Mouse (Mus musculus): ENCODE results near the gene Kcnmb2. TPM values are rescaled to one million over a fixed set of nuclear protein-coding genes. Genes with fewer than 3 reads are reported as not detected.

The Kcnmb2 gene
- polyA plus RNA-seq, 1 experiment from 2014 or later, result 0.42 TPM

GRCm38 (mm10) chr3:32188521-32188920, 286.2 kb downstream of the Kcnmb2 start:
- H3K27me3 ChIP-seq (ENCODE audit: control insufficient read depth, insufficient read depth, low read length), result no peaks in the 10 kb centered on the region
- 29% methylated on average over 5 of the region's 5 CpGs for WGBS (ENCODE audit: insufficient replicate concordance)
- no peaks in the 10 kb centered on the region for H3K9me3 ChIP-seq (replicated peaks; ENCODE audit: control insufficient read depth, low read length)
- no peak overlapping the region for H3K27ac ChIP-seq (ENCODE audit: low read depth, low read length)
- no peak overlapping the region for H3K4me2 ChIP-seq
- no peaks in the 10 kb centered on the region; the same call in 1 of the 2 replicates for H3K4me1 ChIP-seq (ENCODE audit: control insufficient read depth, insufficient read depth, low read length)
- no peak overlapping the region for H3K9ac ChIP-seq (ENCODE audit: low read depth, low read length)
- no peaks in the 10 kb centered on the region for H3K36me3 ChIP-seq (ENCODE audit: control insufficient read depth, insufficient read depth, low read length)
- ATAC-seq (replicated peaks; ENCODE audit: insufficient number of reproducible peaks, low FRiP score, low TSS enrichment), result no peak
- H3K4me3 ChIP-seq (ENCODE audit: low read depth, low read length), result no peak overlapping the region

GRCm38 (mm10) chr3:32188955-32189354, 286.6 kb downstream of the Kcnmb2 start:
- Histone ChIP-seq H3K4me2 (no peak overlapping the region), H3K4me1 (ENCODE audit: control insufficient read depth, insufficient read depth, low read length) (no peaks in the 10 kb centered on the region; the same call in 1 of the 2 replicates), H3K9me3 (replicated peaks; ENCODE audit: control insufficient read depth, low read length) (no peaks in the 10 kb centered on the region), H3K4me3 (ENCODE audit: low read depth, low read length) (no peak overlapping the region), H3K27me3 (ENCODE audit: control insufficient read depth, insufficient read depth, low read length) (no peaks in the 10 kb centered on the region), H3K27ac (ENCODE audit: low read depth, low read length) (no peak overlapping the region), H3K36me3 (ENCODE audit: control insufficient read depth, insufficient read depth, low read length) (no peaks in the 10 kb centered on the region), H3K9ac (ENCODE audit: low read depth, low read length) (no peak overlapping the region)
- ATAC-seq (replicated peaks; ENCODE audit: insufficient number of reproducible peaks, low FRiP score, low TSS enrichment), result no peak
- 61% methylated on average over 2 of the region's 2 CpGs for WGBS (ENCODE audit: insufficient replicate concordance)

GRCm38 (mm10) chr3:32189956-32190355, 287.6 kb downstream of the Kcnmb2 start:
- WGBS (ENCODE audit: insufficient replicate concordance), result 48% methylated on average over 5 of the region's 5 CpGs
- no peaks in the 10 kb centered on the region for H3K9me3 ChIP-seq (replicated peaks; ENCODE audit: control insufficient read depth, low read length)
- ATAC-seq (replicated peaks; ENCODE audit: insufficient number of reproducible peaks, low FRiP score, low TSS enrichment), result no peak

GRCm38 (mm10) chr3:32194014-32194413, 291.7 kb downstream of the Kcnmb2 start:
- WGBS (ENCODE audit: insufficient replicate concordance), result 63% methylated on average over 5 of the region's 5 CpGs

More at GRCm38 (mm10) chr3:32189956-32190355, 287.6 kb downstream of the Kcnmb2 start:
- Histone ChIP-seq H3K27ac (ENCODE audit: low read depth, low read length) (no peak overlapping the region), H3K9ac (ENCODE audit: low read depth, low read length) (no peak overlapping the region), H3K36me3 (ENCODE audit: control insufficient read depth, insufficient read depth, low read length) (no peaks in the 10 kb centered on the region), H3K4me3 (ENCODE audit: low read depth, low read length) (no peak overlapping the region), H3K4me2 (no peak overlapping the region), H3K4me1 (ENCODE audit: control insufficient read depth, insufficient read depth, low read length) (no peaks in the 10 kb centered on the region; the same call in 1 of the 2 replicates), H3K27me3 (ENCODE audit: control insufficient read depth, insufficient read depth, low read length) (no peaks in the 10 kb centered on the region)

GRCm38 (mm10) chr3:32226755-32227154, 324.4 kb downstream of the Kcnmb2 start:
- no peak for ATAC-seq (replicated peaks; ENCODE audit: insufficient number of reproducible peaks, low FRiP score, low TSS enrichment)

More at GRCm38 (mm10) chr3:32194014-32194413, 291.7 kb downstream of the Kcnmb2 start:
- Histone ChIP-seq H3K4me2 (no peak overlapping the region), H3K4me1 (ENCODE audit: control insufficient read depth, insufficient read depth, low read length) (no peaks in the 10 kb centered on the region; the same call in 1 of the 2 replicates), H3K9ac (ENCODE audit: low read depth, low read length) (no peak overlapping the region), H3K36me3 (ENCODE audit: control insufficient read depth, insufficient read depth, low read length) (no peaks in the 10 kb centered on the region), H3K27me3 (ENCODE audit: control insufficient read depth, insufficient read depth, low read length) (no peaks in the 10 kb centered on the region), H3K27ac (ENCODE audit: low read depth, low read length) (no peak overlapping the region), H3K4me3 (ENCODE audit: low read depth, low read length) (no peak overlapping the region), H3K9me3 (replicated peaks; ENCODE audit: control insufficient read depth, low read length) (no peaks in the 10 kb centered on the region)
- no peak for ATAC-seq (replicated peaks; ENCODE audit: insufficient number of reproducible peaks, low FRiP score, low TSS enrichment)

GRCm38 (mm10) chr3:32236766-32237165, 334.5 kb downstream of the Kcnmb2 start:
- H3K4me1 ChIP-seq (ENCODE audit: control insufficient read depth, insufficient read depth, low read length), result no peaks in the 10 kb centered on the region
- H3K4me3 ChIP-seq (ENCODE audit: low read depth, low read length), result no peak overlapping the region
- WGBS (ENCODE audit: insufficient replicate concordance), result 82% methylated on average over 5 of the region's 5 CpGs
- H3K4me2 ChIP-seq, result no peak overlapping the region
- H3K9me3 ChIP-seq (replicated peaks; ENCODE audit: control insufficient read depth, low read length), result no peaks in the 10 kb centered on the region
- no peak overlapping the region for H3K27ac ChIP-seq (ENCODE audit: low read depth, low read length)
- no peaks in the 10 kb centered on the region for H3K27me3 ChIP-seq (ENCODE audit: control insufficient read depth, insufficient read depth, low read length)
- no peaks in the 10 kb centered on the region for H3K36me3 ChIP-seq (ENCODE audit: control insufficient read depth, insufficient read depth, low read length)
- ATAC-seq (replicated peaks; ENCODE audit: insufficient number of reproducible peaks, low FRiP score, low TSS enrichment), result no peak
- H3K9ac ChIP-seq (ENCODE audit: low read depth, low read length), result no peak overlapping the region

More at GRCm38 (mm10) chr3:32226755-32227154, 324.4 kb downstream of the Kcnmb2 start:
- no peaks in the 10 kb centered on the region for H3K9me3 ChIP-seq (replicated peaks; ENCODE audit: control insufficient read depth, low read length)
- WGBS (ENCODE audit: insufficient replicate concordance), result 68% methylated on average over 2 of the region's 2 CpGs
- H3K27ac ChIP-seq (ENCODE audit: low read depth, low read length), result no peak overlapping the region
- H3K4me1 ChIP-seq (ENCODE audit: control insufficient read depth, insufficient read depth, low read length), result no peaks in the 10 kb centered on the region
- no peak overlapping the region for H3K9ac ChIP-seq (ENCODE audit: low read depth, low read length)
- no peaks in the 10 kb centered on the region for H3K27me3 ChIP-seq (ENCODE audit: control insufficient read depth, insufficient read depth, low read length)
- H3K4me2 ChIP-seq, result no peak overlapping the region
- H3K36me3 ChIP-seq (ENCODE audit: control insufficient read depth, insufficient read depth, low read length), result no peaks in the 10 kb centered on the region
- no peak overlapping the region for H3K4me3 ChIP-seq (ENCODE audit: low read depth, low read length)

All from heart, embryonic 11.5 days (tissue).